Mouse (Mus musculus): ENCODE measurements at regions not wholly inside any gene's neighbourhood (a gene's known extent, or its start where the extent isn't known, plus 50 kb on each side); places are given as distances from the start of the nearest gene placed in this dataset.
A peak's percentile ranks its signal among the peaks of the same experiment; 100 is the strongest.

GRCm38 (mm10) chr12:106389214-106389613 lies 379.2 kb downstream of the Vrk1 start:
- no peak for DNase-seq (ENCODE audit: low spot score in 2 of 2)

GRCm38 (mm10) chr12:106392316-106392715 lies 382.3 kb downstream of the Vrk1 start:
- no peak for DNase-seq (ENCODE audit: low spot score in 2 of 2)

GRCm38 (mm10) chr12:106399085-106399484 lies 389.1 kb downstream of the Vrk1 start:
- DNase-seq (ENCODE audit: low spot score in 2 of 2) = no peak

GRCm38 (mm10) chr12:106411075-106411474 lies 401.0 kb downstream of the Vrk1 start:
- no peak for DNase-seq (ENCODE audit: low spot score in 2 of 2)

GRCm38 (mm10) chr12:106426631-106427030 lies 416.6 kb downstream of the Vrk1 start:
- DNase-seq (ENCODE audit: low spot score in 2 of 2) = no peak

GRCm38 (mm10) chr12:106429991-106430390 lies 420.0 kb downstream of the Vrk1 start:
- no peak for DNase-seq (ENCODE audit: low spot score in 2 of 2)

- DNase-seq (ENCODE audit: low spot score in 2 of 2) = no peak
Observed at GRCm38 (mm10) chr12:106445151-106445550, 435.1 kb downstream of the Vrk1 start.

GRCm38 (mm10) chr12:106445976-106446375 lies 435.9 kb downstream of the Vrk1 start:
- DNase-seq (ENCODE audit: low spot score in 2 of 2) = no peak

GRCm38 (mm10) chr12:106446876-106447532 lies 437.0 kb downstream of the Vrk1 start:
- DNase-seq (ENCODE audit: low spot score in 2 of 2) = no peak

GRCm38 (mm10) chr12:106448551-106448950 lies 438.5 kb downstream of the Vrk1 start:
- DNase-seq (ENCODE audit: low spot score in 2 of 2) = no peak

- DNase-seq (ENCODE audit: low spot score in 2 of 2) = no peak
Observed at GRCm38 (mm10) chr12:106453491-106453890, 443.5 kb downstream of the Vrk1 start.

GRCm38 (mm10) chr12:106458215-106458614 lies 448.2 kb downstream of the Vrk1 start:
- DNase-seq (ENCODE audit: low spot score in 2 of 2) = no peak

GRCm38 (mm10) chr12:106460650-106461049 lies 450.6 kb downstream of the Vrk1 start:
- no peak for DNase-seq (ENCODE audit: low spot score in 2 of 2)

- no peak for DNase-seq (ENCODE audit: low spot score in 2 of 2)
Observed at GRCm38 (mm10) chr12:106462281-106462680, 452.3 kb downstream of the Vrk1 start.

- no peak for DNase-seq (ENCODE audit: low spot score in 2 of 2)
Observed at GRCm38 (mm10) chr12:106464701-106465100, 454.7 kb downstream of the Vrk1 start.

- DNase-seq (ENCODE audit: low spot score in 2 of 2) = no peak
Observed at GRCm38 (mm10) chr12:106468173-106468860, 458.3 kb downstream of the Vrk1 start.

GRCm38 (mm10) chr12:106474501-106475165 lies 464.6 kb downstream of the Vrk1 start:
- peak in 1 of 2 experiments; percentile 57 for DNase-seq (ENCODE audit: low spot score in 2 of 2)

- no peak for DNase-seq (ENCODE audit: low spot score in 2 of 2)
Observed at GRCm38 (mm10) chr12:106475486-106476050, 465.5 kb downstream of the Vrk1 start.

- DNase-seq (ENCODE audit: low spot score in 2 of 2) = no peak
Observed at GRCm38 (mm10) chr12:106477040-106477665, 467.1 kb downstream of the Vrk1 start.

- no peak for DNase-seq (ENCODE audit: low spot score in 2 of 2)
Observed at GRCm38 (mm10) chr12:106477731-106478130, 467.7 kb downstream of the Vrk1 start.

- peak in 1 of 2 experiments; percentile 29 for DNase-seq (ENCODE audit: low spot score in 2 of 2)
Observed at GRCm38 (mm10) chr12:106478381-106478781, 468.4 kb downstream of the Vrk1 start.

All from frontal cortex, postnatal 10 days (tissue).